Mouse (Mus musculus): ENCODE measurements around the gene Nkx6-2.

GRCm38 (mm10) chr7:139538541-139538940 lies 44.1 kb downstream of the Nkx6-2 start:
- TF ChIP-seq CTCF (IDR thresholded peaks at IDR 0.05; ENCODE audit: low read depth) (no peak), EP300 (IDR thresholded peaks at IDR 0.05; ENCODE audit: low read depth) (no peak)
